Mouse (Mus musculus) left cerebral cortex, postnatal 36 days (tissue): Measurements from ENCODE around the gene Tmem131l. TPM values are rescaled to one million over a fixed set of nuclear protein-coding genes. Genes with fewer than 3 reads are reported as not detected.

Experiments
- DNase-seq, 2 experiments: peaks; one replicate each; pipeline ENCODE4 v3.0.0; 2021 to 2022; ENCODE audit warnings: low spot score in 2 of 2, mixed read lengths in 1 of 2
- intact Hi-C: fragments of 180-260 bp; cut with DNase I; formaldehyde crosslinking; loops from one replicate; pipeline ENCODE4 v1.15.1; 2025
- total RNA-seq, 2 experiments: library from RNA; stranded (reverse); gene quantifications; 2 replicates each; pipeline ENCODE4 v1.2.3; 2021

Tmem131l gene
- total RNA-seq, 2 experiments from 2014 or later: 17.7 to 28.0 TPM

- intact Hi-C loops: no loop called here
- no peak for DNase-seq
Measured at GRCm38 (mm10) chr3:83986740-83987139, 53.2 kb downstream of the Tmem131l start.

GRCm38 (mm10) chr3:83985426-83985825, 54.5 kb downstream of the Tmem131l start:
- no peak for DNase-seq
- intact Hi-C loops: no loop called here

GRCm38 (mm10) chr3:83984379-83984778, 55.6 kb downstream of the Tmem131l start:
- no peak for DNase-seq
- intact Hi-C loops: no loop called here

- no peak for DNase-seq
- intact Hi-C loops: no loop called here
Measured at GRCm38 (mm10) chr3:83982821-83983220, 57.2 kb downstream of the Tmem131l start.

- intact Hi-C loops: no loop called here
- no peak for DNase-seq
Measured at GRCm38 (mm10) chr3:83980231-83980872, 59.6 kb downstream of the Tmem131l start.

- DNase-seq: no peak
Measured at GRCm38 (mm10) chr3:83978497-83979410, 61.2 kb downstream of the Tmem131l start.

GRCm38 (mm10) chr3:83977817-83978216, 62.2 kb downstream of the Tmem131l start:
- DNase-seq: no peak
- intact Hi-C loops: no loop called here

More at GRCm38 (mm10) chr3:83978497-83979410, 61.2 kb downstream of the Tmem131l start:
- intact Hi-C loops: no loop called here

GRCm38 (mm10) chr3:83976161-83976560, 63.8 kb downstream of the Tmem131l start:
- intact Hi-C loops: no loop called here

GRCm38 (mm10) chr3:83973339-83973738, 66.6 kb downstream of the Tmem131l start:
- DNase-seq: no peak
- intact Hi-C loops: no loop called here

More at GRCm38 (mm10) chr3:83976161-83976560, 63.8 kb downstream of the Tmem131l start:
- DNase-seq: no peak

GRCm38 (mm10) chr3:83970629-83971028, 69.3 kb downstream of the Tmem131l start:
- no peak for DNase-seq
- intact Hi-C loops: no loop called here

GRCm38 (mm10) chr3:83969081-83969480, 70.9 kb downstream of the Tmem131l start:
- intact Hi-C loops: no loop called here
- no peak for DNase-seq

- DNase-seq: no peak
- intact Hi-C loops: no loop called here
Measured at GRCm38 (mm10) chr3:83967791-83968190, 72.2 kb downstream of the Tmem131l start.

GRCm38 (mm10) chr3:83965333-83965732, 74.6 kb downstream of the Tmem131l start:
- no peak for DNase-seq
- intact Hi-C loops: no loop called here

GRCm38 (mm10) chr3:83963705-83964104, 76.3 kb downstream of the Tmem131l start:
- intact Hi-C loops: no loop called here
- no peak for DNase-seq

- no peak for DNase-seq
- intact Hi-C loops: no loop called here
Measured at GRCm38 (mm10) chr3:83962571-83962970, 77.4 kb downstream of the Tmem131l start.

- no peak for DNase-seq
- intact Hi-C loops: no loop called here
Measured at GRCm38 (mm10) chr3:83962076-83962475, 77.9 kb downstream of the Tmem131l start.

GRCm38 (mm10) chr3:83958951-83959681, 80.9 kb downstream of the Tmem131l start:
- no peak for DNase-seq
- intact Hi-C loops: no loop called here

GRCm38 (mm10) chr3:83953879-83954278, 86.1 kb downstream of the Tmem131l start:
- no peak for DNase-seq
- intact Hi-C loops: loop anchor here (5.0 kb wide), 1 partner anchor 93 kb away; no protein-coding TSS in a partner anchor

- intact Hi-C loops: loop anchor here (10.0 kb wide), 2 partner anchors 206 to 366 kb away; partner anchors contain the start of gene Mnd1
- no peak for DNase-seq
Measured at GRCm38 (mm10) chr3:83948801-83949200, 91.2 kb downstream of the Tmem131l start.
